In genomic region chr1:37540810-37541658, GRCm38 (mm10) we compare ENCODE assay signal across 8 mouse cellular contexts. TPM values are rescaled to one million over a fixed set of nuclear protein-coding genes. Genes with fewer than 3 reads are reported as not detected.
DNase-seq lines count a peak whose midpoint lies in the region; ATAC-seq lines count a peak whose summit lies in the region.

TSS of gene Mgat4a (minus strand) at chr1:37541016.

- WGBS in intestine, embryonic 15.5 days, result 2% methylated on average over 67 of the region's 72 CpGs

- H3K4me2 ChIP-seq in intestine, embryonic 15.5 days (replicated peaks), result peak within 1 kb of the TSS; percentile 88

- intact Hi-C loops in gastrocnemius, postnatal 36 days (cut with DNase I), result loop anchor here (5.0 kb wide), 1 partner anchor 96 kb away; no protein-coding TSS in a partner anchor
- intact Hi-C loops in left cerebral cortex, postnatal 14 days (cut with DNase I), result loop anchor here (5.0 kb wide), 1 partner anchor 91 kb away; no protein-coding TSS in a partner anchor

- peak within 1 kb of the TSS; percentile 56 for H3K27ac ChIP-seq in intestine, embryonic 15.5 days

- DNase-seq in adrenal gland, adult 18-20 months (ENCODE audit: low spot score in 2 of 2), result peak; percentile 80 to 85
- peak; percentile 92 for DNase-seq in embryo, embryonic 10 days (ENCODE audit: low spot score)
- DNase-seq in gastrocnemius, postnatal 36 days, result peak; percentile 78 to 87
- DNase-seq in left cerebral cortex, postnatal 14 days (ENCODE audit: low spot score in 2 of 2), result peak; percentile 92 to 93
- peak; percentile 94 for DNase-seq in right cerebral cortex, postnatal 25 days
- DNase-seq in urinary bladder, postnatal 36 days (ENCODE audit: low spot score in 2 of 2), result peak; percentile 83 to 89

- peaks cover 3% of the 10 kb centered on the region; the same call in 1 of the 2 replicates for H3K27me3 ChIP-seq in intestine, embryonic 15.5 days (replicated peaks)

- ATAC-seq in intestine, embryonic 15.5 days, result peak; percentile 99
- ATAC-seq in megakaryocyte-erythroid progenitor cell, adult 5-6 weeks (replicated peaks; ENCODE audit: low FRiP score, low TSS enrichment, poor library complexity, severe bottlenecking), result peak; percentile 100

- H3K4me1 ChIP-seq in intestine, embryonic 15.5 days (replicated peaks), result 0 out of 2 replicates have a peak, but pooled peaks cover 4% of the 10 kb centered on the region

- H3K9me3 ChIP-seq in intestine, embryonic 15.5 days, result no peaks in the 10 kb centered on the region

- H3K36me3 ChIP-seq in intestine, embryonic 15.5 days, result no peaks in the 10 kb centered on the region

- H3K9ac ChIP-seq in intestine, embryonic 15.5 days, result peak within 1 kb of the TSS; percentile 72

- H3K4me3 ChIP-seq in intestine, embryonic 15.5 days (replicated peaks), result peak within 1 kb of the TSS; percentile 88

RNA-seq across cellular contexts. Expression of gene Mgat4a, which starts in this region (rescaled TPM):
- 1 to 10 TPM; 5.9 to 6.4 TPM for total RNA-seq in adrenal gland, adult 18-20 months (2021)
- total RNA-seq in gastrocnemius, postnatal 36 days (2021), result 1 to 10 TPM; 3.4 to 6.0 TPM
- 44.5 and 46.3 TPM in 2 replicates for polyA plus RNA-seq in intestine, embryonic 15.5 days (2015; fragmentation: Nextera tagmentation; extraction: Ambion mirVana)
- total RNA-seq in left cerebral cortex, postnatal 14 days (2021), result 10 to 100 TPM; 24.9 to 30.3 TPM
- total RNA-seq in megakaryocyte-erythroid progenitor cell, adult 5-6 weeks (2014; fragmentation: Nextera tagmentation), result 12.9 and 17.7 TPM in 2 replicates
- total RNA-seq in megakaryocyte-erythroid progenitor cell, adult 5-6 weeks (2017), result 2.9 and 7.1 TPM in 2 replicates

Comparison
In these comparisons a context has a peak if more than half of its experiments do, and no peak if none do; other contexts are left out.
1. Peak in every context shown above with its lines: DNase-seq, ATAC-seq, H3K4me3 ChIP-seq and H3K27ac ChIP-seq.